Mouse (Mus musculus) spleen, adult 2 months (tissue): ENCODE measurements at regions not wholly inside any gene's neighbourhood (a gene's known extent, or its start where the extent isn't known, plus 50 kb on each side); places are given as distances from the start of the nearest gene placed in this dataset.

Experiments used
- CTCF ChIP-seq: fragments of 200-500 bp; IDR thresholded peaks from 2 replicates; pipeline ENCODE4 v1.5.1; 2011; ENCODE audit warnings: mild to moderate bottlenecking, inconsistent platforms; ENCODE audit not compliant: insufficient read depth, insufficient read length, insufficient replicate concordance; ENCODE audit errors: extremely low read depth
- POLR2A ChIP-seq: fragments of 200-500 bp; IDR thresholded peaks from 2 replicates; pipeline ENCODE4 v1.6.1; 2011; ENCODE audit warnings: low read depth, low read length, inconsistent platforms

GRCm38 (mm10) chr4:152916576-152916975 lies 438.9 kb upstream of the Kcnab2 start:
- TF ChIP-seq CTCF (no peak), POLR2A (no peak)
